Mouse (Mus musculus) lung, postnatal 14 days (tissue): ENCODE results near the gene Runx2.

Experiments used
- DNase-seq: peaks from one replicate; pipeline ENCODE4 v3.0.0; 2021

Gene Runx2

DNA sequence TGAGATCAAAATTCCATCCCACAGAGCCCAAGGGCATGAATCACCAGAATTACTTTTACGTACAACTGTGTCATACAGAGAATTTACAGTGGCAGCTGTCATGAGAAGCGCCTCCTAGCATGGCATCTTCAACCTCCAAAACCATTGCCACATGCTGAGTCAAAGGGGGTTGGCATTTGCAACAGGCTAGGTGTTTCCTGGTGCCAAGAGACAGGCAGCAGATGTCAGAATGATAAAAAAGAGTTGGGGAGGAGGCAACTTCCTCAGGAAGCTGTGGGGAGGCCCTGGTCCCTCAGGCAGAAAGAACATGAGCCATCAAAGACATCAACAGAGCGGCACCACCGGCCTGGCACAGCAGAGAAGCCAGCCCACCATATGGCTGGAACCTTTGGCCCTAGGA, 160.1 kb downstream of the Runx2 start:
- peak; percentile 11 for DNase-seq

DNA sequence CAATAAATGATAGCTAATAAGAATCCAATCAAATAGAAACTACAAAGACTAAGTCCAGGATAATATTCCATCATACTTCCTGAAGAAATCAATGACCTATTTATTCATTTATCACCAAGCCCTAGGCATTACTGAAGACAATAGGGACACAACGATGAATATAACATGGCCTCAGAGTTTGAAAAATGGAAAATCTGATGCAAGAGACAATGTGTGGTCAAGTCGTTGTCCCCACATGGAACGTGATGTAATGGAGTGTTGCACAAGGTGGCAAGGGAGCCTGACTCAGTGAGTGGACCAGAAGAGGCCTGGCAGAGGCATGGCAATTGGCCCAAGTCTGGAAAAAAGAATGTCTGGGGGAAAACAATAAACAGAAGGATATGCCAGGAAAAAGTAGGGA, 161.5 kb downstream of the Runx2 start:
- peak; percentile 18 for DNase-seq

- DNase-seq, result no peak
Measured at GRCm38 (mm10) chr17:44652054-44652453, 162.5 kb downstream of the Runx2 start.

GRCm38 (mm10) chr17:44651613-44652012, 163.0 kb downstream of the Runx2 start:
- no peak for DNase-seq

DNA sequence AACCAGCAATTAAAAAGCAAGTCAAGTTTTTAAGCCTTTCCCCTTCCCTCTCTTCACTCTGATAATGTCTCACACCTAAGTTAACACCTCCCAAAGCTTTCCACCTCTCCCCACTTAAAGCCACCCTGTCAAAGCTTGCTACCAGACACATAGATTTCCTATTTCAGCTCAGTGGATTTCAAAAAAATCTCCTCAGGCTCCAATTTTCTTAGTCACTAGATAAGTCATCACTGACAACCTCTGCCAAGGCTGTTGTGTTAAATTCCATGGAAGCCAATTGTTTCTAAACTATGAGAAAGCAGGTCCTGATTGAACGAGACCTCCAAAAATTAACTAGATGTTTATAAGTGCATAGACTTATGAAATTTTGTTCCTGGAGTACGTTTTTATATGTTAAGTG, 164.2 kb downstream of the Runx2 start:
- no peak for DNase-seq

DNA sequence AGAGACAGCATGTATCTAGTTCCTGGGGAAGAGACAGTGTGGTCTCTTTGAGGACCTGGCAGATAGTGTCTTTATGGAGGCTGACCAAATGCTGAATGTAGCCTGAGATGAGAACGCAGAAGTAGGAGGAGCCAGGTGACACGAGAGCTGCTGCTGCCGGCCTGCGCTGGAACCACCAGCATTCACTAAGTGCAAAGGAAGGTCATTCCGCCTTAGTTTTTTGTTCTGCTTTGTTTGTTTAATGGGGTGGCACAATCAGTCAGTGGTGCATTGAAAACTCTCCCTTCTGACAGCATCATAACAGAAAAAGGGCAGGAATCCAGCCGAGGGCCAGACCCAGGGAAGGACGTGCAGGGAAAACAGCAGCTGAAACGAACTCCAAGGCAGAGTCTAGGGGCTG, 165.5 kb downstream of the Runx2 start:
- no peak for DNase-seq

- no peak for DNase-seq
Measured at GRCm38 (mm10) chr17:44647916-44648315, 166.7 kb downstream of the Runx2 start.

DNA sequence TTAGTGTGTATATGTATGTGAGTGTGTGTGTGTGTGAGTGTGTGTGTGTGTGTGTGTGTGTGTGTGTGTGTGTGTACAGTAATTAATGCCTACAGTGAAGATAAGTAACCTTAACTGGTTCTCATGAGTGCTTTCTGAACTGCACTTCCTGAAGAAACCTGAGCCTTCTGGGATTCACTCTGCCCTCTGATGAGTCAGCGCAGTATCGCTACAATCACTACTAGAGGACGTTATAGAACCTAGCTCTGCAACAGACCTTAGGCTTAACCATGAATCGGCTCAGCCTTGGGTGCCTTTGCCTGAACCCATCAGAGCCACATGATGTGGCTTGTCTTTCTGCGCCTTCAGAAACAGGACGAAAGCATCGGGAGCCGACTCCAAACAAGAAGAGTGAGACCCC, 169.5 kb downstream of the Runx2 start:
- DNase-seq, result no peak

DNA sequence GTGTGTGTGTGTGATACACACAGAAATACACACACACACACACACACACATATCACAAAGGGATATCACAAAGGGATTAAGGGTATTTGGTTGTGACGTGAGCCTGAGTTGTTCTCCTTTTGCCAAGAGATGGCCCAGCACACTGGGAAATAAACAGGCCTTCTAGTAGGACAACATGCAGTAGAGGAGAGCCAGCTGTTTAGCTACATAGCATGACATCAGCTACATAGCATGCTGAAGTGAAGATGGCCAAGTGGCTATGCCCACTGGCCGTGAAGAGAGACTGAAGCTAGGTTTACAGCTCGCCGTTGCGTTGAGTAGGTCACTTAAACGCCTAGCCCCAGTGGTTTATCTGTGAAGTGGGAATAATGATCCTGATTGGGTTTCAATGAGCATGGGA, 171.3 kb downstream of the Runx2 start:
- DNase-seq, result no peak

- DNase-seq, result no peak
Measured at GRCm38 (mm10) chr17:44642126-44642525, 172.5 kb downstream of the Runx2 start.

DNA sequence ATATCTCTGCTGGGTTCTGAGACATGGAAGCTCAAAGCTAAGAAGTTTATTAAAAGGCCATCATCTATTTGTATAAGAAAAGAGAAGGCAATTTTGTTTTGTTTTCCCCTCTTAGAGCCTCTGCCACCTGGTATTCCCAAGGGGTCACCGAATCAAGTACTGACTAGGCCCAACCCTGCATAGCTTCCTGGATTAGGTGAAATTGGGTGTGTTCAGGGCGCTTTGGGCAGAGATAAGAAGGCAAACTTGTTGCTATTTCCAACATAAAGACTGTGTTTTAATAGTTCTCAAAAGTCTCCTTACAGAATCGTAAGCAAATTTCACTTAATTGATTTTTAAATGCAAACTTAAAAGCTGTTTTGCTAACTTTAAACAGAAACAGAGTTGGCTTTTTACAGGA, 173.7 kb downstream of the Runx2 start:
- DNase-seq, result no peak

- no peak for DNase-seq
Measured at GRCm38 (mm10) chr17:44639446-44639845, 175.2 kb downstream of the Runx2 start.

DNA sequence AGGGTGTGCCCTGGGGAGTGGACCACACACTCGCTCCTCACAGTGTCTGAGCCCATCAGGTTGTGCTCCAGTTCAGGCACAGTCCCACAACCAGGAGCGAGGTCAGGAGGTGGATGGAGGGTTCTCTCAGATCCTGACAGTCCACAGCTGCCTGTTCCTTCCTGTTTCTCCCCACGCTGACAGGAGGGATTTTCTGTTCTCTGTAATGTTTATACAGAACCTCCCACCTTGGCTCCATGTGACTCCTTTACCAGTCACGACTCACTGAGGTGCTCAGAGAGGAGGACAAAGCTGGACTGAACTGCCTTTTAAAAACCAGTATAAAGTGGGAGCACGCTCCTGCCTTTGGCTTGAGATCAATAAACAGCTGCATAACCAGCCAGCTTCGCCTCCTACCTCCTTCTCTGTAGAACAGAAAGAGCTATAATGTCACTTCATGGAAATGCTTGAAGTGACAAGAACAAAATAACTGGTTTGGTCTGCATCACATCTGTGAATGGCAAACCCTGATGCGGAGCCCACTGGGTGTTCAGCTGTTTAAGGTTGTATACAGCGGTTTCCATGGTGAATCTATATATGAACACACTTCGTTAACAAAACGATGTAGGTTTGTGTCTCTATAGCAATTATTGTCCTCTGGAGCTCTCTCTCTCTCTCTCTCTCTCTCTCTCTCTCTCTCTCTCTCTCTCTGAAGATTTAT, 177.3 kb downstream of the Runx2 start:
- no peak for DNase-seq

- DNase-seq, result no peak
Measured at GRCm38 (mm10) chr17:44634486-44634885, 180.1 kb downstream of the Runx2 start.

DNA sequence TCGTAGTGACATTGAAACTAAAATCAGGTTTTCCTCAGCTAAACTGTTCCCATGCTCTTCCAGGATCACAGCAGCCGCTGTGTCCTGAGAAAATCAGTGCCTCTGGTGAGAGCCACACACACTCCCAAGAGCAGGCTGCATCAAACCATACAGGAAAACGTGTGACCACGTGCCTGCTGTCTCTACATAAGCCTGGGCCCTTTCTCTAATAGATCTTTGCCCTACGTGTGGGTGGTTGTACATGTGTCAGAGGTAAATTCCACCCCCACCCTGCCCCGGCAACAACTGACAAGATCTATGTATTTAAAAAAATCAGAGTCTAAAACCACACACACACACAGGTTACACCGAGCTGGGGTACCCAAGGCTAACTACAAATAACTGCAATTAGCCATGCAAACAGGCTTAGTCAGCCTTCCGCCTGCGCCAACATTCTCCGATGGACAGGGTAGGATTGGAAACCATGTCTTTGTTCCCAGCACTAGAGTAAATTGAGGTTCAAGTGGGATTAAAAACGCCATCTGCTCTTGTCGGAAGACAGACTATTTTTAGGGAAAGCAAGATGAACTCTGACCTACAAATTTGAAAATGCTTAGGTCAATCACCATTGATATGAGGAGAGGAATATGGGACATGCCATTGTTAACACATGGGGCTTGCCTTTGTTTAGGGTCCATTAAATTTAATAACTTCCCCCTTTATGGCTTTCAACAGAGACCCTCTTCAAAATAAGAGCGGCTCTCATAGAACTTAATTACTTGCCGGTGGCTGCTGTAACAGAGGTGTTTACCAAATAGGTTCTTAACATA, 180.8 kb downstream of the Runx2 start:
- no peak for DNase-seq

- DNase-seq, result no peak
Measured at GRCm38 (mm10) chr17:44632941-44633340, 181.7 kb downstream of the Runx2 start.

- no peak for DNase-seq
Measured at GRCm38 (mm10) chr17:44632292-44632691, 182.3 kb downstream of the Runx2 start.

- DNase-seq, result no peak
Measured at GRCm38 (mm10) chr17:44631577-44631976, 183.0 kb downstream of the Runx2 start.

DNA sequence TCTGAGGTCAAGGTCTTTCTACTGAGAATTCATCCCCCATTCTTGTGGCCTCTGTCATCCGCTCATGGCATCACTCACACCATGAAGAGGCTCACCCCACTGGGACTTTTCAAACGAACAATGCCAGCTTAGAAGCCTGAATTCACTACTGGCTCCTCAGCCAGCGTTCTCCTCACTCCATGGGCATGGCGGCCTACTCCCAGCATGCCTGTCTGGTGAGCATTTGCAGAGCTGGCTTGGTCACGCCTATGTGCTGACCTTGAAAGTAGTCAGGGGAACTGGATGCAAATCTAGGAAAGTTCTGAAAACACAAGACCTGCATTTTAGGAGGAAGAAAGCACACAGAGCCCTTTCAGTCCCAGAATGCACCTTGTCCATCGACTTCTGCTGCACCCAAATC, 187.3 kb downstream of the Runx2 start:
- DNase-seq, result no peak

DNA sequence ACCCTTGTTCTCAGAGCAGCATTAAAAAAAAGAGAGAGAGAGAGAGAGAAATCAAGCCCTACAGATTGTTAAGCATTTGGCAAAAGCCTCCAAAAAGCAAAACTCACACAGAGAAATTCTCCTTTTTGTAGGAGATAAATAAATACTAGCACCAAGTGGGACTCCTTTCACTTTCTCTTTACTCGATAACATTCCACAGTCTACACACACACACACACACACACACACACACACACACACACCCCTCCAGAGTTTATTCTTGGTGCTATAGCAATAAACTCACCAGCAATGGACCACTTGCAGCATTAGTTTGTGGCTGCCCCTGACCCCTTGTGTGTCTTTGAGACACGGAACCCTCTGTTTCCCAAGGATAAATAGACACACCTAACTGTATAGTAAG, 190.9 kb downstream of the Runx2 start:
- DNase-seq, result no peak

DNA sequence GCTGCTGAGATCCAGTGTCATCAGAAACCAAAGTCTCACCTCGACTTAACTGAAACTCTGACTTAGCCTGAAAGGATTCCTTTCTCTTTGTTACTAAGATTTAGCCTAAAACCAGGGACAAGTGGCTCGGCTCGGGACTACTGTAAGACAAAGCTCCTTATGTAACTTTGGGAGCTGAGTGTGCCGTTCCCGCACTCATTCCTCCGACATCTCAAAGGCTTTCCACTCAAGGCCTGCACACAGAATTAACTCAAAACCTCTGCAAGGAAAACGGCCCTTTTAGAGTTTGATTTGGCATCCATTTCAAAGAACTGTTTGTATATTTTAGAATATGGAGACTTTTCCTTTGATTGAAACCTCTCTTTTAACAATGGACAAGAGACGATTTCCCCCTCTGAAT, 191.3 kb downstream of the Runx2 start:
- no peak for DNase-seq

GRCm38 (mm10) chr17:44620456-44620855, 194.1 kb downstream of the Runx2 start:
- DNase-seq, result no peak

- DNase-seq, result peak; percentile 55
Measured at GRCm38 (mm10) chr17:44618691-44619090, 195.9 kb downstream of the Runx2 start.

- no peak for DNase-seq
Measured at GRCm38 (mm10) chr17:44618175-44618574, 196.4 kb downstream of the Runx2 start.

GRCm38 (mm10) chr17:44617741-44618140, 196.9 kb downstream of the Runx2 start:
- DNase-seq, result no peak
